Mouse (Mus musculus) adrenal gland, adult 10 weeks (tissue): Measurements from ENCODE around the gene Btbd35f20. TPM values are rescaled to one million over a fixed set of nuclear protein-coding genes. Genes with fewer than 3 reads are reported as not detected.

Experiments
- polyA plus RNA-seq: library from polyadenylated mRNA; stranded (reverse); fragments of 350-450 nt; fragmentation: Illumina TruSeq; extraction: RNeasy Lipid Tissue Mini Kit (QIAGEN cat#74804); gene quantifications from one replicate; pipeline ENCODE4 v1.2.3, GENCODE M21; 2014; ENCODE audit warnings: low read depth, low replicate concordance

Btbd35f20 gene
- polyA plus RNA-seq, result not detected

DNA sequence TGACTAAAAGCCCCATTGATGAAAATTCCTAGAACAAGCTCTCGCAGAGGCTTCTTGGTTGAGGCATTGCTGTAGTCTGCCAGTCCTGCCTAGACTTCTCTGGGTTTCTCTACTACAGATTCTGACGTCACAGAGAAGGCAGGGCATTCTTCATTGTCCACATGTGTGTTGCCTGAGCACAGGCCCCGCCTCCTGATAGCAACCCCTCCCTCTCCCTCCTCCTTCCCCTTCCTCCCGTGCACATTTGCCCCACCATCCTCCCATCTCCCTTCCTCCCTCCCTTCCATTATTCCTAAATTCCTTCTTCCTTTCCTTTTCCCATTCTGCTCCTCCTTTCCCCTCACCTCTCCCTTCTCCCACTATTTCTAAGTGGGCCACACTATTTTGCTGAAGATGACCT lies at the start of gene Btbd35f20:
Gene Btbd35f20 (minus strand): TSS at position 101 of the 400 bp plus-strand sequence.

Other genes starting within 250 kb of the Btbd35f20 start
- not detected for gene Btbd35f28, start 94.7 kb downstream of the Btbd35f20 start, polyA plus RNA-seq
- not detected for gene Btbd35f17, start 79.4 kb upstream of the Btbd35f20 start, polyA plus RNA-seq